Mouse (Mus musculus): ENCODE results near the gene Sucnr1. TPM values are rescaled to one million over a fixed set of nuclear protein-coding genes. Genes with fewer than 3 reads are reported as not detected.
"Not testable (repeated sequence)": the region's sequence is repeated elsewhere in the genome, so short reads cannot be mapped to it uniquely, and the experiment has no call there.

Sucnr1 gene
- not detected in 2 replicates for polyA plus RNA-seq (2012; rRNA removed)

GRCm38 (mm10) chr3:60081648-60082047, at the start of gene Sucnr1:
Sucnr1 (plus strand) TSS chr3:60081869.
- no peak for DNase-seq (ENCODE audit: extremely low spot score in 1 of 2, low spot score in 1 of 2)

- DNase-seq (ENCODE audit: extremely low spot score in 1 of 2, low spot score in 1 of 2): no peak
Measured at GRCm38 (mm10) chr3:60046221-60046913, 35.3 kb upstream of the Sucnr1 start.

DNA sequence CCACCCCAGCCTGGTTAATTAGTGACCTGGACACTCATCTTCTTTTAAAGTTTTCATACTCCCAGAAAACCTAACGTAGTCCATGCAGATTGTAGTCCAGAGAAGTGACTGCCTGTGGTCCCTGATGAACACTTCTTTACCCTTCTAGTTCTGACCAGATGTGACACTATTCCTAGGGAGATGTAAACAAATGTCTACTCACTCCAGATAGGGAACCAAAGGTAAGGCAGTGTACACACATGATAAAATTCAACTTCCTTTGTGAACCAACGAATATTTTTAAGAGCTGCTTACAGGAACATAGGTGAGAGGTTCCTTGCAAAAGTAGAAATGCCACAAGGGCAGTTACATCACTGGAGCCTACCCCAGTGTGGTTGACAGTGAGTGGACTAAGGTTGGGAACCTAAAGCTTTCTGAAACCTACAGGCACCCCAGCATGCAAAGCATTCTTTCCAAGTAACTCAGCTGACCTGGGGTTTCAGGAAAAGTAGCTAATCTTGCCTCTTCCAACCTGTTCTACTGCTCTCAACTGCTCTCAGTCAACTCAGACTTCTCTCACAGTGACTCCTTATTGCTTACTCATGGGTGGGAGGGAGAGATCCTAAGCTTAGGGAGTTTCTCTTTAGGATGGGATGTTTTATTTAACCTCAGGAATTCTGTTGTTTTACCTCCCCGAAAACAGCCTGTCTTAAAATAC, 28.3 kb upstream of the Sucnr1 start:
- no peak for DNase-seq (ENCODE audit: extremely low spot score in 1 of 2, low spot score in 1 of 2)

DNA sequence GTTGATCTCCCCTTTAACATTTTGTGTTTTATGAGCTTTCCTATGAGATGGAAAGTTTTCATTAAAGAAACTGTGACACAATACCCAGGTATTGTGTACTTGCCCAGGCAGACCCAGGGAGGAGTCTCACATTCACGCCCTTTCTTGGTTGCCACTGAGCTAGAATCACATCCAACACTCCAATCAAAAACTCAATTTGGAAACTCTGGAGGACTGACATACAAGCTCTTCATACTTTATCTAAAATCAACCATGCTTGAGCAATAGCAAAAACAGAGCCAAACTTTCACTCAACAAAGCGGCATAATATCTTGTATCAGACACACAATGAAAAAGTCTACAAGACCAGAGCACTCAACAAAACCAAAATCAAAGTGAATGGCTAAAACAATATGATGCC, 27.7 kb upstream of the Sucnr1 start:
- DNase-seq (ENCODE audit: extremely low spot score in 1 of 2, low spot score in 1 of 2): no peak

DNA sequence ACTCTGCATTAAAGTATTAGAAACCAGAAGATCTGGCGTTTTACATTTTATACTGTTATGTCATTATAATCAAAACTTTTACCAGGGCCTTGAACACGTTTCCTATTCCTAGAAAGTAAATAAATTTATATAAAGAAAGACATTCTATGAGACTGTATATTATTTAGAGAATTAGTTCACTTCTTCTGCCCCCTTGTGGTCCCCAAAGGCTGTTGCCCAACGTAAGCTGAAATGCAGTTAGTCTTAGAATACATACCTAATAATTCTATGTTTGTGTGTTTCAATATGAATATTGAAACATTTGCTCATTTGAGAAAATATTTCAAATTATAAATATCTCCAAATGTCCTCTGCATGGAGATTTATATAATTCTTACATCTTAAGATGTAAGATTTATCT, 25.2 kb upstream of the Sucnr1 start:
- DNase-seq (ENCODE audit: extremely low spot score in 1 of 2, low spot score in 1 of 2): peak in 1 of 2 experiments; percentile 58

GRCm38 (mm10) chr3:60057070-60057808, 24.4 kb upstream of the Sucnr1 start:
- DNase-seq (ENCODE audit: extremely low spot score in 1 of 2, low spot score in 1 of 2): no peak

GRCm38 (mm10) chr3:60057809-60058082, 23.9 kb upstream of the Sucnr1 start:
- no peak for DNase-seq (ENCODE audit: extremely low spot score in 1 of 2, low spot score in 1 of 2)

DNA sequence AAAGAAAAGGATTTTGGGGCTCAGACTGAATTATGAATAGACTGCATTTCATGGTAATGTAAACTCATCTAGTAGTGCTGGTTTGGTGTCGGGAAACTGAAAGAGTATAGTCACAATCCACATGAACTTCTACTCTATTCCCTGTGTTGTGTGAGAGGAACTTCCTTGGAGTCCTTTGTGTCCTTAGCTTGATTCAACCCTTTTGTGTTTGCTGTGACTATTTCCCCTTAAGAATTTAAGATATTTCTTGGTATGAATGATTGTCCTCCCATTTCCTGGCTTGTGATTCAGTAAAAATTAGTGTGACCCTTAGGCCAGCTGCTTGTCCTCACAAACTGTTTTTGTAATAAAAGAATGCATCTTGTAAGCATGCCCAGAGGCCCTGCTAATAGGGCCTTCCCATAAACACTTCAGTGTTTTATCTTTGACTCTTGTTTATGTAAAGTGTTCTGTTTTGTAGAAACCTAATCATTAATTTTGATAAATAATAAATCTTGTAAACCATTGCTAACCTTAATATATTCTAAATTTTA, 2.7 kb upstream of the Sucnr1 start:
- no peak for DNase-seq (ENCODE audit: extremely low spot score in 1 of 2, low spot score in 1 of 2)

GRCm38 (mm10) chr3:60080572-60080971, 1.1 kb upstream of the Sucnr1 start:
- peak; percentile 10 to 11 for DNase-seq (ENCODE audit: extremely low spot score in 1 of 2, low spot score in 1 of 2)

GRCm38 (mm10) chr3:60082746-60083145, 1.1 kb downstream of the Sucnr1 start:
- DNase-seq (ENCODE audit: extremely low spot score in 1 of 2, low spot score in 1 of 2): no peak

DNA sequence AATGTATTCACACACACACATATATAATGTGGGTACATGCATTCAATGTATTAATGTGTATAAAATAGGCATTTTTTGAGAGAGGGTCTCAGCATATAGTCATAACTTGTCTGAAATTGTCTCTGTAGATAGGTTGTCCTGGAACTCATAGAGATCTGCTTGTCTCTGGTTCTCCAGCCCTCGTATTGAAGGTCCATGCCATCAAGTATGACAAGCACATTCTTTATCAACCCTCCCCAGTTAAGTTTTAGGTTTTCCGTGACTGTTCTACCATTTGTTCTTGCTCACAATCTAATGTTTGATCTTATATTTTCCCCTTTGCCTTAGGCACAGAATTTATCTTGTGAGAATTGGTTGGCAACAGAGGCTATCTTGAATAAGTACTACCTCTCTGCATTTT, 4.1 kb downstream of the Sucnr1 start:
- DNase-seq (ENCODE audit: extremely low spot score in 1 of 2, low spot score in 1 of 2): no peak

DNA sequence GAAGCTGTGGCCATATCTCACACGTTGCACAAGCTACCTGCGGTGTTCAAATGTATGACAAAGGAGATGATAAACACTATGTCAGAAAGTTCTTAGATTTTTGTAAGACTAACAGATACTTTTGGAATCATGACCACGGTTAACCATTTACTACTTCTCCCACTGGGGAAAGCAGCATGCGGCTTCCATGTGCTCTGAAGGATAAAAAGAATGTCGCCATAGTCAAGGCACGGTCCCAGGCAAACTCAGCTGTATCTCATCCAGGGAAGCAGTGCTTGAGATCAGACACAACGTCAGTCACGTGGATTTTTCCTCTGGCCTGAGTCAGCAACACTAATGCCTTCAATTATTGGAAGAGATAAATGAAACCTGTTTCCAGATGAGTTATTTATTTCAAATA, 9.7 kb downstream of the Sucnr1 start:
- DNase-seq (ENCODE audit: extremely low spot score in 1 of 2, low spot score in 1 of 2): no peak

DNA sequence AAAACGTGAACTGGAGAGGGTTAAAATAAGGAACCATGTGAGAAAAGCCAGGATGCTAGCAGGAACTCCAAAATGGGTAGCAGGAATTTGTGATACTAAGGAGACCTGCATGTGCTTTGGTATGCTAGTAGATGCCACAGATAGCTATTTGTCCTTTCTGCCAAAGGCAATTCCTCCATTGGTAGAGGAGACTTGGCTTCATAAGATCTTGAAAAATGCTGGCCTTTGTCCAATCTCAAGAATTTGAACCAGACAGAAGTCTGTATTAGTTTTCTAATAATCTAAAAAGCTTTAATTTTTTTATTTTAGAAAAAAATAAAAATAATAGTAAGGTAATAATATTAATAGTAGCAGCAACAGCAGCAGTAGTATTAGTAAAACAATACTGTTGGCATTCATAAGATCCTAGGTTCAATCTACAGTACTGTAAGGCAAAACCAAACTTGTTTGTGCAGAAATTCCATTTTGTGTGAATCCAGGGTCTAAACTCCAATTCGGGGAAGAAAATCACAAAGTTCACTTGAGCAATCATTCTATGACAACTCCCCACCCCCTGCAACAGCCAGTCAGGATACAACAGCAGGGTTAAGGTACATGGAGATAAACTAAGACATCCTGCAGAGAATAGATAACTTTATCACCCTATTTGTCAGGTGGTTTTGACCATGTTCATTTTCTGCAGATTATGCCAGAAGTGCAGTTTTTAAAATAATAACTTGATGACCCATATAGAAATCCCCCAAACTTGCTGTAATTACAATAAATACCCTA, 12.9 kb downstream of the Sucnr1 start:
- no peak for DNase-seq (ENCODE audit: extremely low spot score in 1 of 2, low spot score in 1 of 2)

GRCm38 (mm10) chr3:60096941-60097340, 15.3 kb downstream of the Sucnr1 start:
- DNase-seq (ENCODE audit: extremely low spot score in 1 of 2, low spot score in 1 of 2): no peak

DNA sequence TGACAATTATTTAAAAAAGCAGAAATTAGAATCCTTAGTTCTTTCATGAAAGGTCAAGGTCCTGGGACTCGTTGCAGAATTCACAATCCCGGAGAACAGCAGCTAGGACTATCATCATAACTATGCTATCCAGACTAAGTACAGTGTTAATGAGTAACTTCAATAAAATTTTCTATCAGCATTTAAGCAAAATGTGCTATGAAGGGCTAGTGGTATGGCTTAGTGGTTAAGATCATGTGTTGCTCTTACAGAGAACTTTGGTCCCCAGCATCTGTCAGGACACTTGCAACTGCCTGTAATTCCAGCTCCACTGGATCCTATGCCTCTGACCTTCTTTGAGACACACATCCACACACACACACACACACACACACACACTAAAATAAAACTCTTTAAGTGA, 15.8 kb downstream of the Sucnr1 start:
- DNase-seq (ENCODE audit: extremely low spot score in 1 of 2, low spot score in 1 of 2): no peak

DNA sequence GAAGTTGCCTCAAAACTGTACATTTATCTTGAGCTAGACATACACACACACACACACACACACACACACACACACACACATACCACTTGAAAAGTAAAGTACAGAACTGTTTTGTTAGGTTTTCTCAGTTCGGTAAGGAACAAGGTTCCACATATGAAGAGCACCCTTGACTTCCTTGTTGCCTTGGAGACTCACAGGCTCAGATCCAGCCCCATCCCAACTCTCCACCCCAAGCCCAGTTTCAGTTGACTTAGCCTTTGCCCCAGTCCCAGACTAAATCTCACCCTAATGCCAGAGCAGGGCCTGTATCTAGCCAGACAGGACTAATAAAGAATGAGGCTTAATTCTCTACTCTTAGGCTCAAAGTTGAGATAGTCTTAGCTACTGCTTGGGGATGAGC, 16.9 kb downstream of the Sucnr1 start:
- DNase-seq (ENCODE audit: extremely low spot score in 1 of 2, low spot score in 1 of 2): no peak

DNA sequence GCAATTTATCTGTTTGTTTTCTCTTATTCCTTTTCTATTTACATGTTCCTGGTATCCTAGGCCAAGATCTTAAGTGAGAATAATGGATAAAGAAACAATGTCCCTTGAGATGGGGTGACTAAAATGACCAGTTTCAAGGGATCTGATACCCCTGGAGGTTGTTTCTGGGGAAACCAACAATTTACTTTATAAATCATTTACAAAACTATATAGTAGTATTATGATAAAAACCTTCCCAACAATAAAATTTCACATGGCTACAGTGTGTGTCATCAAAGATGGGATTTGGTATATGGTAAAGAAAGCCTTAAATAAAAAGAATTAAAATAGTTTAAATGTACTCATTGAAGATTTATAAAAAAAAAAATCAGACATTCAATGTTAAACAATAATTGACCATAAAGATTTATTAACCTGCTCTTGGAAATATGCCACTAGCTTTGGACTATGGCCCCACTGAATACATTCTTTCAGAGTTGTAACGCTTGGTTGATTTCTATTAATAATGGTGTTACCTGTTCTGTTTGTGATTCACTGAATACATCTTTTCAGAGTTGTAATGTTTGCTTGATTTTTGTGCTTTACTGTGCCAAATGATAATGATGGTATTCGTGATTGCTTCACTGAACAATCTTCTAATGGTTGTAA, 22.9 kb downstream of the Sucnr1 start:
- DNase-seq (ENCODE audit: extremely low spot score in 1 of 2, low spot score in 1 of 2): no peak

DNA sequence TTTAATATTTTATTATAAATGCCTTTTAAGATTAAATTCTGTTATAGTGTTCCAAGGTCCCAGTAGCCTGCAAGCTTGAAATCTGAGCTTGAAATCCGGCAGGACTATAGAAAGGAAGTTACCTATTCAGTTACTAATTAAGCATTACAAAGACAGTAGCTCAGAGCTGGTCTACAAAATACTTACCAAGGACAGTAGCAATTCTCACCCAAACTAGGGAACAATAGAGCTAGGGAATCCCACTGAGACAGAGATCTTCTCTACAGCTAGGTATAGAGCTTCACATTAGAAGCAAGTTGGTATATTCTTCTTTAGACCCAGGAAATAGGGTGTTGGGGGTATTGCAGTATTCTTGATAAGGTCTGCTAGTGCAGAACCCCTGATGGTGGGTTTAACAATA, 24.8 kb downstream of the Sucnr1 start:
- DNase-seq (ENCODE audit: extremely low spot score in 1 of 2, low spot score in 1 of 2): not testable (repeated sequence)

GRCm38 (mm10) chr3:60107736-60108135, 26.1 kb downstream of the Sucnr1 start:
- DNase-seq (ENCODE audit: extremely low spot score in 1 of 2, low spot score in 1 of 2): no peak

GRCm38 (mm10) chr3:60108815-60109214, 27.1 kb downstream of the Sucnr1 start:
- DNase-seq (ENCODE audit: extremely low spot score in 1 of 2, low spot score in 1 of 2): no peak

Data from frontal cortex, adult 2 months (tissue).